Mouse (Mus musculus) spleen, adult 12 weeks (tissue): Measurements from ENCODE around the gene Hist1h2bb.
"Not testable (repeated sequence)": the region's sequence is repeated elsewhere in the genome, so short reads cannot be mapped to it uniquely, and the experiment has no call there.

Experiments
- DNase-seq: peaks from one replicate; pipeline ENCODE4 v3.0.0; 2022; ENCODE audit warnings: low spot score

Gene Hist1h2bb

GRCm38 (mm10) chr13:23764324-23765171 lies 18.0 kb downstream of the Hist1h2bb start:
- DNase-seq: no peak

- no peak for DNase-seq
These were observed 18.6 kb downstream of the Hist1h2bb start for GRCm38 (mm10) chr13:23765172-23765513.

GRCm38 (mm10) chr13:23766772-23767171 lies 20.2 kb downstream of the Hist1h2bb start:
- no peak for DNase-seq

- DNase-seq: no peak
These were observed 22.4 kb downstream of the Hist1h2bb start for GRCm38 (mm10) chr13:23768834-23769397.

GRCm38 (mm10) chr13:23769613-23770012 lies 23.1 kb downstream of the Hist1h2bb start, which contains the start of gene Trim38:
Gene Trim38, plus strand, starts transcription at chr13:23769913.
- not testable (repeated sequence) for DNase-seq

- no peak for DNase-seq
These were observed 26.2 kb downstream of the Hist1h2bb start for GRCm38 (mm10) chr13:23772561-23773313.

GRCm38 (mm10) chr13:23778339-23778738 lies 31.8 kb downstream of the Hist1h2bb start:
- DNase-seq: no peak

GRCm38 (mm10) chr13:23779025-23779424 lies 32.5 kb downstream of the Hist1h2bb start:
- DNase-seq: no peak

- DNase-seq: no peak
These were observed 46.0 kb downstream of the Hist1h2bb start for GRCm38 (mm10) chr13:23792520-23792919.
